In genomic region chr6:129476404-129477126, GRCm38 (mm10) we compare ENCODE assay signal across 9 mouse cellular contexts. TPM values are rescaled to one million over a fixed set of nuclear protein-coding genes. Genes with fewer than 3 reads are reported as not detected.
DNase-seq lines count a peak whose midpoint lies in the region; ATAC-seq and TF ChIP-seq lines count a peak whose summit lies in the region.
"Had no signal": no experiment of that assay in that cellular context is flagged by ENCODE, and none has a peak within 500 bp of the region (broad histone marks: within the 10 kb centered on the region; RNA-seq: fewer than 3 reads in every experiment).

No protein-coding gene starts in this region.

- no peaks in the 10 kb centered on the region for H3K9me3 ChIP-seq in liver, postnatal 0 days (ENCODE audit: low read length)
- H3K9me3 ChIP-seq in liver, embryonic 12.5 days (replicated peaks): no peaks in the 10 kb centered on the region
- no peaks in the 10 kb centered on the region for H3K9me3 ChIP-seq in embryonic facial prominence, embryonic 14.5 days (ENCODE audit: control insufficient read depth, low read length)

- TF ChIP-seq EP300 in liver, postnatal 0 days (IDR thresholded peaks at IDR 0.05; ENCODE audit: low read depth): no peak

- DNase-seq in cerebellum, adult 2 months: no peak
- no peak for DNase-seq in cerebellum, adult 9-11 months
- DNase-seq in liver, postnatal 0 days: no peak
- DNase-seq in embryonic facial prominence, embryonic 14.5 days (ENCODE audit: low spot score): peak; percentile 43
- peak; percentile 37 to 52 for DNase-seq in layer of hippocampus, adult 2 months (ENCODE audit: low spot score in 2 of 2)
- no peak for DNase-seq in urinary bladder, adult 18-20 months (ENCODE audit: low spot score in 2 of 2)
- DNase-seq in left cerebral cortex, adult 11 months (ENCODE audit: low spot score): no peak

- no peak overlapping the region for H3K4me3 ChIP-seq in cerebellum, adult 2 months (replicated peaks; ENCODE audit: insufficient read depth, low read depth, low read length)
- H3K4me3 ChIP-seq in liver, postnatal 0 days (ENCODE audit: low read depth, low read length): no peak overlapping the region
- H3K4me3 ChIP-seq in liver, embryonic 12.5 days: no peak overlapping the region
- H3K4me3 ChIP-seq in embryonic facial prominence, embryonic 14.5 days (ENCODE audit: low read depth, low read length): no peak overlapping the region
- peak overlapping the region; percentile 12; the same call in 1 of the 2 replicates for H3K4me3 ChIP-seq in layer of hippocampus, adult 2 months

- H3K27ac ChIP-seq in cerebellum, adult 2 months (ENCODE audit: insufficient read depth, low read length): no peak overlapping the region
- H3K27ac ChIP-seq in liver, postnatal 0 days (ENCODE audit: low read depth): no peak overlapping the region
- no peak overlapping the region for H3K27ac ChIP-seq in liver, embryonic 12.5 days
- H3K27ac ChIP-seq in embryonic facial prominence, embryonic 14.5 days (replicated peaks; ENCODE audit: low read depth, low read length): no peak overlapping the region
- no peak overlapping the region for H3K27ac ChIP-seq in layer of hippocampus, adult 2 months

- peak; percentile 40 for ATAC-seq in liver, postnatal 0 days
- ATAC-seq in liver, embryonic 12.5 days: no peak
- no peak for ATAC-seq in embryonic facial prominence, embryonic 14.5 days (ENCODE audit: low read depth)

- no peak for TF ChIP-seq POLR2A in cerebellum, adult 2 months (IDR thresholded peaks at IDR 0.05; ENCODE audit: borderline replicate concordance, insufficient read depth, low read length)

- no peak overlapping the region for H3K9ac ChIP-seq in liver, postnatal 0 days (replicated peaks)
- no peak overlapping the region for H3K9ac ChIP-seq in liver, embryonic 12.5 days
- no peak overlapping the region for H3K9ac ChIP-seq in embryonic facial prominence, embryonic 14.5 days (ENCODE audit: low read depth, low read length)

- H3K36me3 ChIP-seq in liver, postnatal 0 days (replicated peaks; ENCODE audit: insufficient read depth, low read length): no peaks in the 10 kb centered on the region
- H3K36me3 ChIP-seq in liver, embryonic 12.5 days: no peaks in the 10 kb centered on the region
- H3K36me3 ChIP-seq in embryonic facial prominence, embryonic 14.5 days (ENCODE audit: control insufficient read depth, insufficient read depth, low read length): no peaks in the 10 kb centered on the region

- TF ChIP-seq CTCF in cerebellum, adult 2 months (IDR thresholded peaks at IDR 0.05; ENCODE audit: borderline replicate concordance, insufficient read depth, low read depth, low read length): peak; percentile 7; the same call in 1 of the 2 replicates
- TF ChIP-seq CTCF in liver, postnatal 0 days (IDR thresholded peaks at IDR 0.05; ENCODE audit: low read depth): peak; percentile 73
- TF ChIP-seq CTCF in layer of hippocampus, adult 2 months (conservative IDR thresholded peaks at IDR 0.05): peak; percentile 89

- no peaks in the 10 kb centered on the region for H3K4me1 ChIP-seq in cerebellum, adult 2 months (ENCODE audit: control insufficient read depth, insufficient read depth, low read length)
- H3K4me1 ChIP-seq in liver, postnatal 0 days (ENCODE audit: insufficient read depth): no peaks in the 10 kb centered on the region
- H3K4me1 ChIP-seq in liver, embryonic 12.5 days: no peaks in the 10 kb centered on the region
- H3K4me1 ChIP-seq in embryonic facial prominence, embryonic 14.5 days (ENCODE audit: control insufficient read depth, insufficient read depth, low read length): no peaks in the 10 kb centered on the region

- no peaks in the 10 kb centered on the region for H3K27me3 ChIP-seq in cerebellum, adult 2 months (ENCODE audit: control insufficient read depth, insufficient read depth, low read length)
- no peaks in the 10 kb centered on the region for H3K27me3 ChIP-seq in liver, postnatal 0 days (ENCODE audit: insufficient read depth, low read length)
- H3K27me3 ChIP-seq in liver, embryonic 12.5 days (replicated peaks): no peaks in the 10 kb centered on the region
- no peaks in the 10 kb centered on the region for H3K27me3 ChIP-seq in embryonic facial prominence, embryonic 14.5 days (replicated peaks; ENCODE audit: control insufficient read depth, insufficient read depth, low read length)

- H3K4me2 ChIP-seq in liver, postnatal 0 days (ENCODE audit: low read depth, low read length): peak overlapping the region; percentile 34
- H3K4me2 ChIP-seq in liver, embryonic 12.5 days: no peak overlapping the region
- no peak overlapping the region for H3K4me2 ChIP-seq in embryonic facial prominence, embryonic 14.5 days (ENCODE audit: low read depth, low read length)

- WGBS in cerebellum, adult 2 months: 24% methylated on average over 13 of the region's 13 CpGs
- WGBS in liver, postnatal 0 days (ENCODE audit: insufficient replicate concordance): 31% methylated on average over 13 of the region's 13 CpGs
- 26% methylated on average over 13 of the region's 13 CpGs for WGBS in liver, embryonic 12.5 days (ENCODE audit: insufficient replicate concordance)
- WGBS in embryonic facial prominence, embryonic 14.5 days: 29% methylated on average over 13 of the region's 13 CpGs

RNA-seq across cellular contexts. Expression of gene Clec1a, which starts 24.8 kb away (rescaled TPM):
- 0.44 and 0.49 TPM in 2 replicates for polyA plus RNA-seq in cerebellum, adult 2 months (2012; rRNA removed)
- polyA plus RNA-seq in liver, postnatal 0 days (2015; fragmentation: Nextera tagmentation; extraction: Ambion mirVana): 0.65 and 1.0 TPM in 2 replicates
- 0.24 and 0.38 TPM in 2 replicates for polyA plus RNA-seq in liver, embryonic 12.5 days (2016; fragmentation: Nextera tagmentation; extraction: Ambion mirVana)
- polyA plus RNA-seq in embryonic facial prominence, embryonic 14.5 days (2014; fragmentation: Nextera tagmentation; extraction: Ambion mirVana): 2.7 and 4.3 TPM in 2 replicates
- total RNA-seq in layer of hippocampus, adult 2 months (2021): 1 to 10 TPM; 4.1 to 5.7 TPM

RNA-seq across cellular contexts. Expression of gene Olr1, which starts 30.4 kb away (rescaled TPM):
- polyA plus RNA-seq in cerebellum, adult 2 months (2012; rRNA removed): not detected in 2 replicates
- 0.56 and 0.70 TPM in 2 replicates for polyA plus RNA-seq in liver, postnatal 0 days (2015; fragmentation: Nextera tagmentation; extraction: Ambion mirVana)
- 0.74 and 0.83 TPM in 2 replicates for polyA plus RNA-seq in liver, embryonic 12.5 days (2016; fragmentation: Nextera tagmentation; extraction: Ambion mirVana)
- 0.06 TPM in 1 of 2 replicates, not detected in the other for polyA plus RNA-seq in embryonic facial prominence, embryonic 14.5 days (2014; fragmentation: Nextera tagmentation; extraction: Ambion mirVana)
- not detected for total RNA-seq in layer of hippocampus, adult 2 months (2021)

RNA-seq across cellular contexts. Expression of gene Tmem52b, which starts 35.8 kb away (rescaled TPM):
- not detected in 2 replicates for polyA plus RNA-seq in cerebellum, adult 2 months (2012; rRNA removed)
- not detected in 2 replicates for polyA plus RNA-seq in liver, postnatal 0 days (2015; fragmentation: Nextera tagmentation; extraction: Ambion mirVana)
- polyA plus RNA-seq in liver, embryonic 12.5 days (2016; fragmentation: Nextera tagmentation; extraction: Ambion mirVana): not detected in 2 replicates
- not detected in 2 replicates for polyA plus RNA-seq in embryonic facial prominence, embryonic 14.5 days (2014; fragmentation: Nextera tagmentation; extraction: Ambion mirVana)
- not detected for total RNA-seq in layer of hippocampus, adult 2 months (2021)
- polyA plus RNA-seq: testis, adult 2 months had no signal

RNA-seq across cellular contexts. Expression of gene Gabarapl1, which starts 56.4 kb away (rescaled TPM):
- polyA plus RNA-seq in cerebellum, adult 2 months (2012; rRNA removed): 380 and 434 TPM in 2 replicates
- polyA plus RNA-seq in liver, postnatal 0 days (2015; fragmentation: Nextera tagmentation; extraction: Ambion mirVana): 37.3 and 38.5 TPM in 2 replicates
- polyA plus RNA-seq in liver, embryonic 12.5 days (2016; fragmentation: Nextera tagmentation; extraction: Ambion mirVana): 37.8 and 38.0 TPM in 2 replicates
- polyA plus RNA-seq in embryonic facial prominence, embryonic 14.5 days (2014; fragmentation: Nextera tagmentation; extraction: Ambion mirVana): 19.8 and 21.4 TPM in 2 replicates
- 100 to 1,000 TPM; 675 to 689 TPM for total RNA-seq in layer of hippocampus, adult 2 months (2021)

Comparison
In these comparisons a context has a peak if more than half of its experiments do, and no peak if none do; other contexts are left out.
1. DNase-seq: peak in embryonic facial prominence, embryonic 14.5 days (single experiment) and layer of hippocampus, adult 2 months (2 of 2); none in cerebellum, adult 2 months (0 of 2), cerebellum, adult 9-11 months (single experiment), liver, postnatal 0 days (single experiment), urinary bladder, adult 18-20 months (0 of 2) and left cerebral cortex, adult 11 months (single experiment).
2. CTCF ChIP-seq: peak in every context shown above with its lines; median percentile 89 in layer of hippocampus, adult 2 months; 73 in liver, postnatal 0 days; 7 in cerebellum, adult 2 months.